Mouse (Mus musculus) forebrain, embryonic 14.5 days (tissue): ENCODE results near the gene Rab6b. TPM values are rescaled to one million over a fixed set of nuclear protein-coding genes. Genes with fewer than 3 reads are reported as not detected.

Source experiments
- ATAC-seq: fragments of 200-750 bp; cut with Nextera tagmentation; 2 replicates; pipeline ENCODE4 v1.8.0; 2017; ENCODE audit warnings: mild to moderate bottlenecking, moderate library complexity
- DNase-seq: peaks from one replicate; pipeline ENCODE4 v3.0.0-alpha.2; 2015; ENCODE audit warnings: low spot score
- H3K27ac ChIP-seq: fragments of 300-500 bp; sonication (generic); 2 replicates; pipeline ENCODE4 v1.5.1; 2014; ENCODE audit warnings: low read depth, mild to moderate bottlenecking, control low read depth, low read length, moderate library complexity
- H3K27me3 ChIP-seq: fragments of 300-500 bp; sonication (generic); replicated peaks from 2 replicates; pipeline ENCODE4 v1.6.1; 2014; ENCODE audit warnings: low read length, control low read depth, mixed read lengths; ENCODE audit not compliant: control insufficient read depth, insufficient read depth
- H3K36me3 ChIP-seq: fragments of 300-500 bp; sonication (generic); 2 replicates; pipeline ENCODE4 v1.6.1; 2014; ENCODE audit warnings: low read length, control low read depth; ENCODE audit not compliant: control insufficient read depth, insufficient read depth
- H3K4me1 ChIP-seq: fragments of 300-500 bp; sonication (generic); 2 replicates; pipeline ENCODE4 v1.6.1; 2014; ENCODE audit warnings: antibody characterized with exemption, low read length, control low read depth; ENCODE audit not compliant: control insufficient read depth, insufficient read depth
- H3K4me2 ChIP-seq: fragments of 300-500 bp; sonication (generic); 2 replicates; pipeline ENCODE4 v1.6.1; 2014; ENCODE audit warnings: mild to moderate bottlenecking, control low read depth, low read length
- H3K4me3 ChIP-seq: fragments of 300-500 bp; sonication (generic); 2 replicates; pipeline ENCODE4 v1.5.1; 2014; ENCODE audit warnings: low read depth, low read length, control low read depth
- H3K9ac ChIP-seq: fragments of 300-500 bp; sonication (generic); 2 replicates; pipeline ENCODE4 v1.6.1; 2014; ENCODE audit warnings: mild to moderate bottlenecking, low read length, control low read depth, moderate library complexity
- H3K9me3 ChIP-seq: fragments of 300-500 bp; sonication (generic); replicated peaks from 2 replicates; pipeline ENCODE4 v1.6.1; 2016; ENCODE audit warnings: low read length, control low read depth, mixed read lengths; ENCODE audit not compliant: control insufficient read depth
- WGBS: fragments of 180-500 bp; shearing (Covaris S2); extraction: QIAGEN DNeasy Blood & Tissue Kit; methylation state at CpG from one replicate; pipeline ENCODE4 v1.1.7; 2014; 5-methylcytosine and 5-hydroxymethylcytosine counted together
- polyA plus RNA-seq: library from polyadenylated mRNA; unstranded; fragments of >200 nt; fragmentation: Nextera tagmentation; extraction: Ambion mirVana; gene quantifications from 2 replicates; pipeline ENCODE4 v1.2.1, GENCODE M21; 2014

Gene Rab6b
- polyA plus RNA-seq, 1 experiment from 2014 or later: 32.5 TPM

DNA sequence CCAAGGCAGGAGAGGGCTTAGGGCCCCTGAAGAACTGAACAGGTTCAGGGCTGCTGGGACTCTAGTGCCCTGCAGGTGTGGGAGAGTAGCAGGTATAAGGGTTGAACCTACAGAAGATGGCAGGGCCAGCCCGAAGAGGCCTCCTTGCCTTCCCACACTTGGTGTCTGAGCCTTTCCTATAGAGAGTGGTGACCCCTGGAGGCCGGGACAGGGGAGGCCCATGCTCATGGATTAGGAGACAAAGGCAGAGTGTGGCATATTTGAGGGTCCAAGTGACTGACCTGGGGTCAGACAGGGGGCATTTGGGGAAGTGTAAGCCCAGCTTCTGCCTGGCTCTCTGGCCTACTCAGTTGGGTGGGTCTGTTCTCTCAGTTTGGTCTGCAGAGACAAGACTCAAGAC is 8.6 kb downstream of the Rab6b start:
- Histone ChIP-seq H3K9ac (no peak overlapping the region), H3K4me1 (peaks cover 7% of the 10 kb centered on the region; the same call in 1 of the 2 replicates), H3K4me2 (no peak overlapping the region), H3K9me3 (no peaks in the 10 kb centered on the region), H3K4me3 (no peak overlapping the region), H3K27ac (no peak overlapping the region), H3K27me3 (no peaks in the 10 kb centered on the region), H3K36me3 (peaks cover 11% of the 10 kb centered on the region)
- WGBS: 39% methylated on average over 2 of the region's 2 CpGs
- ATAC-seq: no peak
- DNase-seq: no peak

DNA sequence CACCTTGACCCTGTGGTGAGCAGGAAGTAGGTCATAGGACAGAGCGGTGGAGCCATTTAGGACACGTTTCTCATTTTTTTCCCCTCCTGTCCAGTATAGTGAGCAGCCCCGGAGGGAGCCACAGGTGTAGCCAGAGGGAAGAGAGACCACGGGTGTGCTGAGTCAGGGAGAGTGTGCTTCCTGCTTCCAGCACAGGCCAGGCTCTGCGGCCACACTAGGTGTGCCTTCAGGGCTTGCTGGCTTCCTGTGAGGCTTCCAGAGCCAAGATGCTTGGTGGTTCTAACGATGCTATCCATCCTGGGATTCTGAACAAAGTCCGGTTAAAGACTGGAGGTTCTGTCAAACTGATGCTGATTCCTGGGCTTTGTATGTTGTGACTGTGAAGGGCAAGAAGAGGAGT is 10.0 kb downstream of the Rab6b start:
- 89% methylated on average over 7 of the region's 7 CpGs for WGBS

DNA sequence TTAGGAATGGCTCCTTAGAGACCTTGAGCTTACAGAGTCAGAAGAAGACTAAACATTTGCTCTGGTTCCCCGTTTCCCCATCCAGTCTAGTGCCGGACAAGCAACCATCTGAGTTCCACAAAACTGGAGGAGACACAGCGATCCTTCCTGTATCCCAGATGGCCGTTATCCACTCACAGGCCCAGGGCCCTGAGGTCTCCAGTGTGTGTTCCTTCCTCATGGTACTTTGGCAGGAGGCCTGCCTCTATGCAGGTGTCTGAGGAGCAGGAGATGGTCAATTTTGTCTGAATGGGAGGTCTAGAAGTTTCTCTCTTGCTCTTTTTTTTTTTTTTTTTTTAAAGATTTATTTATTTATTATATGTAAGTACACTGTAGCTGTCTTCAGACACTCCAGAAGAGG is 13.2 kb downstream of the Rab6b start:
- Histone ChIP-seq H3K4me3 (no peak overlapping the region), H3K4me1 (no peaks in the 10 kb centered on the region), H3K27me3 (no peaks in the 10 kb centered on the region), H3K9ac (no peak overlapping the region), H3K36me3 (peaks cover 3% of the 10 kb centered on the region; the same call in 1 of the 2 replicates), H3K9me3 (no peaks in the 10 kb centered on the region), H3K27ac (no peak overlapping the region), H3K4me2 (no peak overlapping the region)
- 99% methylated on average over 4 of the region's 4 CpGs for WGBS
- ATAC-seq (no peak), DNase-seq (no peak)

More for the DNA sequence above, 10.0 kb downstream of the Rab6b start:
- no peaks in the 10 kb centered on the region for H3K9me3 ChIP-seq
- no peak overlapping the region for H3K27ac ChIP-seq
- no peak for ATAC-seq
- no peak overlapping the region for H3K4me3 ChIP-seq
- peaks cover 7% of the 10 kb centered on the region; the same call in 1 of the 2 replicates for H3K4me1 ChIP-seq
- no peak overlapping the region for H3K4me2 ChIP-seq
- peaks cover 11% of the 10 kb centered on the region for H3K36me3 ChIP-seq
- H3K27me3 ChIP-seq: no peaks in the 10 kb centered on the region
- no peak for DNase-seq
- no peak overlapping the region for H3K9ac ChIP-seq

DNA sequence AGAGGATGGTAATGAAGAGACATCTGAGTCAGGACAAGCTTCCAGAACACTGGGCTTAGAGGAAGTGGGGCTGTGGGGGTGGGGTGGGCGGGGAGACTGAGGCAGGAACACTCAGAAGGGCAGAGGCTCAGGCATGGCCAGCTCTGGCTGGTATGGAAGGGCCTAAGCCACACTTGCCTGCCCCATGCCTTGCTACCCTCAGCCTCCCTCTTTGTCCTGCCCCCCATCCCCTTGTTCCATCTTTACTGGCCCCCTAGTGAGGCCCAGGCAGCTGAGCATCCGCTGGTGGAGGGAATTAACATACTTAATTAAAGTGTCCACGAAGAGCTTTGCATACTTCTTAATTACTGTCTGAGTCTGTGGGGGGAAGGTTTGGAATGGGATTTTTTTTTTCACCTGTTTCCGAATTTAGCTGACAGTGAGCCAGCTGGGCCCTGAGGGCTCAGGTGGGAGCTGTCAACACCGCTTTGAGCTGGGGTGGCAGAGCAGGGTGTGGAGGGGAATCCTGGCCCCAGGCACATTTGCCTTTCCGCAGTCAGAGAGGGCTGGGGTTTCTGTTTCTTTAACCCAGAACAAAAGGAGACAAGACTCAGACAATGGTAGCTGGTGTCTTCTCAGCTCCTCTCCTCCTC is 22.0 kb downstream of the Rab6b start:
- Histone ChIP-seq H3K4me2 (no peak overlapping the region), H3K9me3 (no peaks in the 10 kb centered on the region), H3K4me3 (no peak overlapping the region), H3K27ac (peak overlapping the region; percentile 79), H3K9ac (peak overlapping the region; percentile 40), H3K36me3 (0 out of 2 replicates have a peak, but pooled peaks cover 3% of the 10 kb centered on the region), H3K4me1 (peaks cover 16% of the 10 kb centered on the region), H3K27me3 (no peaks in the 10 kb centered on the region)
- ATAC-seq (peak; percentile 70), DNase-seq (peak; percentile 51)
- 17% methylated on average over 6 of the region's 6 CpGs for WGBS

DNA sequence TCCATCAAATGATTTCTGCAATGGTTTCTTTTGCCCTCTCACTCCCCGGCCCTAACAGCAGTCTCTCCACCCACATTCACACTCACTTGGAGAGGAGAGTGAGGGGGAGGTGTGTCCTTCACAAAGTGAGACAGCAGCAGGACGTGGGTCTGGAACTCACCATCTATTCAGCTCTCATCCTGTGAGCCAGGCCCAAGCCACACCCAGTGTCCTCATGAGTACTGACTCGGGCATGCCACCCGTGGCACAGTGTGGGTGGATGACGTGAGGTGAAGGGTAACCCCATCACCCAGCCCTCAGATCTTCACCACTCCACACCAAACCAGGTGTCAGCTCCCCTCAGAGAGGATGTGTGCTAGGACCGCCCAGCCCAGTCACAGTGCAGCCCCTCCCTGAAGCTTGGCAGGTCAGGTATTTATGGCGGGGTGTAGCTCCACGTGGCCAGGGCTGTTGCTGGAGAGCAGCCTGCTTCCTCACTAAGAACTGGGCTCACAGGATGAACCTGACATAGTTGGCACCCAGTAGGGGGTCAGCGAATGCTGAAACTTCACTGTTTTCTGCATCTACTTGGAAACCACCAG is 23.0 kb downstream of the Rab6b start:
- 58% methylated on average over 9 of the region's 9 CpGs for WGBS
- Histone ChIP-seq H3K9ac (no peak overlapping the region), H3K4me1 (peaks cover 16% of the 10 kb centered on the region), H3K9me3 (no peaks in the 10 kb centered on the region), H3K4me2 (no peak overlapping the region), H3K27me3 (no peaks in the 10 kb centered on the region), H3K4me3 (no peak overlapping the region), H3K36me3 (0 out of 2 replicates have a peak, but pooled peaks cover 3% of the 10 kb centered on the region), H3K27ac (peak overlapping the region; percentile 79; the same call in 1 of the 2 replicates)
- DNase-seq (no peak), ATAC-seq (no peak)

DNA sequence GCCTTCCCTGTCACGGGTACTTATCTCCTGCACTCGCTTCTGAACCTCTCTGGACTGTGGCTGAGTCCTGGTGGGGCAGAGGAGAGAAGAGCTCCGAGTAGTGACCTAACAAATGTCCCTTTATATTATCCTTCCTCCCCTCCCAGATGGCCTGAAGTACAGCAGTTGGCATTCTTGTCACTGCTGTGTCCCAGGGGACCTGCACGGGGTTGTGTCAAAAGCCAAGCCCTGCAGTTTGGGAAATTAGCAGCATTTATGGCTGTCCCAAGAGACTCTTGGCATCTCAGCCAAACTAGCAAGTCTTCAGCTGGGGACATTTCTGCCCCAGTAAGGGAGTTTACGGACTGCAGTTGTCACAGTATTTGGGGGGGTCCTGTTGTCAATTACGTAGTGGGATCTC is 27.9 kb downstream of the Rab6b start:
- ATAC-seq: no peak
- H3K4me1 ChIP-seq: peaks cover 2% of the 10 kb centered on the region; the same call in 1 of the 2 replicates

DNA sequence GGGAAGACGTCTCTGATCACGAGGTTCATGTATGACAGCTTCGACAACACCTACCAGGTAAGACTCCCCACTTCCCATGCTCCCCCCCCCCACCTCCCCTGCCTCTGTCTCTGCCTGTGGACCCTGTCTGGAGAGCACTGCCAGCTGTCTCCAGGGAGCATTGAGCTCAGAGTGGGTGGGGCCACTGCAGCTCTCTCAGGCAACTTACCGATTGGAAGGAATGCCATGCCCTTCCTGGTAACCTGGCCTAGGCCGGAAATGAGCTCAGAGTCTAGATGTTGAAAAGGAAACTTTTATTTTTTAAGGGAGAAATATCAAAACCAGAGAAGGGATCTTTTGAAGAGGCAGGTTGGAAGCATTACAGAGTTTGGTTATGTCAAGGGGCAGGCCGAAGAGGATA is 28.8 kb downstream of the Rab6b start:
- Histone ChIP-seq H3K27ac (no peak overlapping the region), H3K36me3 (peaks cover 20% of the 10 kb centered on the region), H3K9ac (no peak overlapping the region), H3K4me2 (no peak overlapping the region), H3K4me1 (peaks cover 8% of the 10 kb centered on the region), H3K27me3 (no peaks in the 10 kb centered on the region), H3K4me3 (no peak overlapping the region), H3K9me3 (no peaks in the 10 kb centered on the region)
- 81% methylated on average over 6 of the region's 6 CpGs for WGBS
- ATAC-seq: no peak
- DNase-seq: no peak

More for the DNA sequence above, 27.9 kb downstream of the Rab6b start:
- Histone ChIP-seq H3K9ac (no peak overlapping the region), H3K36me3 (peaks cover 20% of the 10 kb centered on the region), H3K9me3 (no peaks in the 10 kb centered on the region), H3K27me3 (no peaks in the 10 kb centered on the region), H3K4me2 (no peak overlapping the region), H3K27ac (no peak overlapping the region), H3K4me3 (no peak overlapping the region)
- 80% methylated on average over 6 of the region's 6 CpGs for WGBS
- no peak for DNase-seq

DNA sequence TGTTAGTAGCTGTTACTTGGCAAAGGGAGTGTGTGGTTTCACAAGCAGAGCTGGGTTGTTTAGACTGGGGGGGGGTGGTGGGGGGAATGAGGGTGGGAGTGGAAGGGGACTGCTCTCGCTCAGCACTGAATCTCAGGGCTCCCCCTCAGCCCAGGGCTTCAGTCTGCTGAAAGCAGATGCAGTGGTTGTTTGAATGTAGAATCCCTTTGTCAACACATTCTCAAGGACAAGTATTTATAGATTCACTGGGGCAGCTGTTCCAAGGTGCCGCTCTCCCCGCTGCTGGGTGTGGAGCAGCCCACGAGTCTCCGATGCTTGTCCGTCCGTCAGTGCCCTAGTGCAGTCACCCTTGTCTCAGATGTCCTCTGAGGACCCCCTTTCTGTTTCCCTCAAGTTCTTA is 29.7 kb downstream of the Rab6b start:
- 88% methylated on average over 7 of the region's 7 CpGs for WGBS
- ATAC-seq: no peak
- Histone ChIP-seq H3K9me3 (no peaks in the 10 kb centered on the region), H3K4me1 (peaks cover 16% of the 10 kb centered on the region), H3K4me2 (no peak overlapping the region), H3K27me3 (no peaks in the 10 kb centered on the region), H3K4me3 (no peak overlapping the region), H3K9ac (no peak overlapping the region), H3K36me3 (peaks cover 20% of the 10 kb centered on the region), H3K27ac (no peak overlapping the region)
- DNase-seq: no peak

DNA sequence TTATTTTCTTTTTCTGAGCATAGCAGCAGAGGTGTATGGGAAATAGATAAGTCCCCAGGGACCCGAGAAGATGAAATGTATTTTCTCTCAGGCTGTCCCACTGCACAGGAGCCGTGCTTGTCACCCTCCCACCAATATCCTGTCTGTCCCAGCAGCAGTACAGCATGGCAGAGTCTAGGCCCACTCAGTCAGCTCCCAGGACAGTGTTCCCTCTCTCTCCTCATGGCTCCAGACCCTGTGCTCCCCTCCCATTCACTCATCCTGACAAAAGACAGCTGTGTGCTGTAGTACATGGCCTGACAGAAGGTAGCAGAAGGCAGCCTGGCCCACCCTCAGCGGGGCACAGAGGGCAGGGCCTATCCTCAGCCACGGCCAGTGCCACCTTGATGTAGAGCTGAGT is 32.3 kb downstream of the Rab6b start:
- ATAC-seq: no peak
- no peaks in the 10 kb centered on the region for H3K27me3 ChIP-seq
- H3K4me2 ChIP-seq: no peak overlapping the region
- H3K9ac ChIP-seq: no peak overlapping the region
- H3K36me3 ChIP-seq: peaks cover 20% of the 10 kb centered on the region
- WGBS: 82% methylated on average over 4 of the region's 4 CpGs
- H3K4me3 ChIP-seq: no peak overlapping the region
- H3K9me3 ChIP-seq: no peaks in the 10 kb centered on the region
- no peak for DNase-seq
- H3K4me1 ChIP-seq: peaks cover 32% of the 10 kb centered on the region
- H3K27ac ChIP-seq: no peak overlapping the region
